Mouse (Mus musculus): ENCODE measurements around the gene Uvssa.

- TF ChIP-seq CTCF (IDR thresholded peaks at IDR 0.05; ENCODE audit: control insufficient read depth, insufficient read depth, insufficient replicate concordance, low read depth, low read length): no peak
- TF ChIP-seq POLR2A (IDR thresholded peaks at IDR 0.05; ENCODE audit: control insufficient read depth, low read depth, low read length): no peak
These were observed 25.3 kb upstream of the Uvssa start for GRCm38 (mm10) chr5:33353011-33353410.
